Mouse (Mus musculus) liver, embryonic 11.5 days (tissue): Measurements from ENCODE around the gene Fbxl19. TPM values are rescaled to one million over a fixed set of nuclear protein-coding genes. Genes with fewer than 3 reads are reported as not detected.

Experiments
- ATAC-seq: fragments of 200-750 bp; cut with Nextera tagmentation; replicated peaks from 2 replicates; pipeline ENCODE4 v1.8.0; 2017; ENCODE audit warnings: moderate number of reproducible peaks, mild to moderate bottlenecking, moderate TSS enrichment, moderate library complexity; ENCODE audit not compliant: low FRiP score
- DNase-seq: peaks from one replicate; pipeline ENCODE4 v3.0.0-alpha.2; 2017; ENCODE audit warnings: low spot score
- H3K27ac ChIP-seq: fragments of 300-500 bp; sonication (generic); 2 replicates; pipeline ENCODE4 v1.5.1; 2014; ENCODE audit warnings: mild to moderate bottlenecking, low read depth, low read length, control low read depth
- H3K27me3 ChIP-seq: fragments of 300-500 bp; sonication (generic); replicated peaks from 2 replicates; pipeline ENCODE4 v1.6.1; 2014; ENCODE audit warnings: low read length, mixed read lengths; ENCODE audit not compliant: control insufficient read depth, insufficient read depth
- H3K36me3 ChIP-seq: fragments of 300-500 bp; sonication (generic); 2 replicates; pipeline ENCODE4 v1.6.1; 2014; ENCODE audit warnings: mild to moderate bottlenecking, low read length, moderate library complexity, mixed read lengths; ENCODE audit not compliant: control insufficient read depth, insufficient read depth
- H3K4me1 ChIP-seq: fragments of 300-500 bp; sonication (generic); replicated peaks from 2 replicates; pipeline ENCODE4 v1.6.1; 2014; ENCODE audit warnings: low read length, mixed read lengths; ENCODE audit not compliant: control insufficient read depth, insufficient read depth
- H3K4me2 ChIP-seq: fragments of 300-500 bp; sonication (generic); 2 replicates; pipeline ENCODE4 v1.6.1; 2014; ENCODE audit warnings: mild to moderate bottlenecking, control low read depth, moderate library complexity
- H3K4me3 ChIP-seq: fragments of 300-500 bp; sonication (generic); 2 replicates; pipeline ENCODE4 v1.5.1; 2014; ENCODE audit warnings: low read depth, low read length, control low read depth
- H3K9ac ChIP-seq: fragments of 300-500 bp; sonication (generic); 2 replicates; pipeline ENCODE4 v1.6.1; 2014; ENCODE audit warnings: low read depth, low read length, control low read depth
- H3K9me3 ChIP-seq: fragments of 300-500 bp; sonication (generic); 2 replicates; pipeline ENCODE4 v1.6.1; 2016; ENCODE audit warnings: low read length, inconsistent platforms, mixed read lengths; ENCODE audit not compliant: control insufficient read depth
- WGBS: fragments of 180-500 bp; shearing (Covaris S2); extraction: QIAGEN DNeasy Blood & Tissue Kit; methylation state at CpG from one replicate; pipeline ENCODE4 v1.1.7; 2014; 5-methylcytosine and 5-hydroxymethylcytosine counted together
- polyA plus RNA-seq: library from polyadenylated mRNA; unstranded; fragments of >200 nt; fragmentation: Nextera tagmentation; extraction: Ambion mirVana; gene quantifications from 2 replicates; pipeline ENCODE4 v1.2.1, GENCODE M21; 2014

Gene Fbxl19
- polyA plus RNA-seq, 1 experiment from 2014 or later, result 3.7 TPM

- H3K4me1 ChIP-seq, result peaks cover 14% of the 10 kb centered on the region
- H3K9ac ChIP-seq, result no peak overlapping the region
- H3K27me3 ChIP-seq, result no peaks in the 10 kb centered on the region
- peaks cover 53% of the 10 kb centered on the region for H3K36me3 ChIP-seq
- H3K27ac ChIP-seq, result no peak overlapping the region
- ATAC-seq (no peak), DNase-seq (no peak)
- H3K9me3 ChIP-seq, result no peaks in the 10 kb centered on the region
- H3K4me3 ChIP-seq, result no peak overlapping the region
- WGBS, result 77% methylated on average over 1 of the region's 1 CpGs
- H3K4me2 ChIP-seq, result no peak overlapping the region
These were observed 55.4 kb downstream of the Fbxl19 start for GRCm38 (mm10) chr7:127799738-127800137.

- Histone ChIP-seq H3K4me2 (peak within 1 kb of the TSS; percentile 62), H3K9me3 (no peaks in the 10 kb centered on the region), H3K4me3 (peak within 1 kb of the TSS; percentile 29), H3K36me3 (peaks cover 46% of the 10 kb centered on the region), H3K9ac (peak within 1 kb of the TSS; percentile 50), H3K27me3 (no peaks in the 10 kb centered on the region), H3K4me1 (peaks cover 15% of the 10 kb centered on the region), H3K27ac (peak within 1 kb of the TSS; percentile 53; the same call in 1 of the 2 replicates)
- WGBS, result 31% methylated on average over 6 of the region's 6 CpGs
- ATAC-seq (peak; percentile 54), DNase-seq (peak; percentile 89)
These were observed 56.2 kb downstream of the Fbxl19 start, which contains the start of gene Hsd3b7 for GRCm38 (mm10) chr7:127800435-127801009. Gene Hsd3b7 (plus strand): TSS chr7:127800604.

- Histone ChIP-seq H3K27ac (peak overlapping the region; percentile 53; the same call in 1 of the 2 replicates), H3K4me1 (peaks cover 20% of the 10 kb centered on the region), H3K9ac (peak overlapping the region; percentile 50), H3K4me2 (peak overlapping the region; percentile 62), H3K9me3 (no peaks in the 10 kb centered on the region), H3K36me3 (peaks cover 40% of the 10 kb centered on the region), H3K4me3 (peak overlapping the region; percentile 29), H3K27me3 (no peaks in the 10 kb centered on the region)
- WGBS, result 87% methylated on average over 8 of the region's 8 CpGs
- ATAC-seq, result no peak
- DNase-seq, result no peak
These were observed 56.8 kb downstream of the Fbxl19 start for GRCm38 (mm10) chr7:127801010-127801621.

- 89% methylated on average over 17 of the region's 17 CpGs for WGBS
- ATAC-seq, result no peak
- peaks cover 33% of the 10 kb centered on the region for H3K36me3 ChIP-seq
- peaks cover 27% of the 10 kb centered on the region for H3K4me1 ChIP-seq
- no peak overlapping the region for H3K27ac ChIP-seq
- no peak overlapping the region for H3K4me3 ChIP-seq
- no peak for DNase-seq
- no peak overlapping the region for H3K4me2 ChIP-seq
- H3K9me3 ChIP-seq, result no peaks in the 10 kb centered on the region
- no peak overlapping the region for H3K9ac ChIP-seq
- no peaks in the 10 kb centered on the region for H3K27me3 ChIP-seq
These were observed 58.0 kb downstream of the Fbxl19 start for GRCm38 (mm10) chr7:127802313-127802712.

- Histone ChIP-seq H3K4me3 (no peak overlapping the region), H3K27ac (peak overlapping the region; percentile 19; the same call in 1 of the 2 replicates), H3K4me2 (no peak overlapping the region), H3K9ac (no peak overlapping the region), H3K36me3 (no peaks in the 10 kb centered on the region; the same call in 1 of the 2 replicates), H3K27me3 (no peaks in the 10 kb centered on the region), H3K4me1 (peaks cover 25% of the 10 kb centered on the region), H3K9me3 (no peaks in the 10 kb centered on the region)
- ATAC-seq (no peak), DNase-seq (no peak)
- WGBS, result 61% methylated on average over 5 of the region's 5 CpGs
These were observed 64.5 kb downstream of the Fbxl19 start for GRCm38 (mm10) chr7:127808821-127809220.

- DNase-seq, result no peak
- no peak for ATAC-seq
- Histone ChIP-seq H3K4me2 (no peak overlapping the region), H3K27ac (peak overlapping the region; percentile 39; the same call in 1 of the 2 replicates), H3K4me1 (peaks cover 28% of the 10 kb centered on the region), H3K9me3 (no peaks in the 10 kb centered on the region), H3K27me3 (no peaks in the 10 kb centered on the region), H3K9ac (no peak overlapping the region), H3K36me3 (no peaks in the 10 kb centered on the region), H3K4me3 (no peak overlapping the region)
- WGBS, result 81% methylated on average over 1 of the region's 1 CpGs
These were observed 65.5 kb downstream of the Fbxl19 start for GRCm38 (mm10) chr7:127809846-127810245.

GRCm38 (mm10) chr7:127810650-127811049 is 66.3 kb downstream of the Fbxl19 start:
- H3K4me1 ChIP-seq, result peaks cover 35% of the 10 kb centered on the region
- WGBS, result 77% methylated on average over 10 of the region's 10 CpGs
- no peaks in the 10 kb centered on the region for H3K36me3 ChIP-seq
- DNase-seq (no peak), ATAC-seq (no peak)
- H3K4me3 ChIP-seq, result no peak overlapping the region
- no peak overlapping the region; the same call in 1 of the 2 replicates for H3K27ac ChIP-seq
- no peak overlapping the region for H3K4me2 ChIP-seq
- H3K9me3 ChIP-seq, result no peaks in the 10 kb centered on the region
- H3K27me3 ChIP-seq, result no peaks in the 10 kb centered on the region
- H3K9ac ChIP-seq, result no peak overlapping the region

GRCm38 (mm10) chr7:127811240-127811639 is 66.9 kb downstream of the Fbxl19 start:
- Histone ChIP-seq H3K27me3 (no peaks in the 10 kb centered on the region), H3K4me3 (no peak overlapping the region), H3K36me3 (no peaks in the 10 kb centered on the region), H3K27ac (no peak overlapping the region), H3K9ac (no peak overlapping the region), H3K4me2 (no peak overlapping the region), H3K9me3 (no peaks in the 10 kb centered on the region), H3K4me1 (peaks cover 35% of the 10 kb centered on the region)
- no peak for DNase-seq
- 78% methylated on average over 4 of the region's 4 CpGs for WGBS
- no peak for ATAC-seq

GRCm38 (mm10) chr7:127812292-127812691 is 67.9 kb downstream of the Fbxl19 start:
- no peak overlapping the region for H3K4me2 ChIP-seq
- H3K9me3 ChIP-seq, result no peaks in the 10 kb centered on the region
- no peak overlapping the region for H3K9ac ChIP-seq
- H3K4me1 ChIP-seq, result peaks cover 31% of the 10 kb centered on the region
- H3K4me3 ChIP-seq, result no peak overlapping the region
- ATAC-seq (no peak), DNase-seq (no peak)
- H3K36me3 ChIP-seq, result no peaks in the 10 kb centered on the region
- no peaks in the 10 kb centered on the region for H3K27me3 ChIP-seq
- WGBS, result 75% methylated on average over 3 of the region's 3 CpGs
- no peak overlapping the region for H3K27ac ChIP-seq
